Mouse (Mus musculus) liver, embryonic 13.5 days (tissue): ENCODE results near the gene Grifin. TPM values are rescaled to one million over a fixed set of nuclear protein-coding genes. Genes with fewer than 3 reads are reported as not detected.

Experiments
- ATAC-seq: fragments of 200-750 bp; cut with Nextera tagmentation; 2 replicates; pipeline ENCODE4 v1.8.0; 2017; ENCODE audit warnings: low read depth, mild to moderate bottlenecking, moderate number of reproducible peaks, moderate library complexity
- DNase-seq: peaks from one replicate; pipeline ENCODE4 v3.0.0; 2022
- H3K27ac ChIP-seq: fragments of 300-500 bp; sonication (generic); 2 replicates; pipeline ENCODE4 v1.5.1; 2015; ENCODE audit warnings: moderate library complexity, mild to moderate bottlenecking, inconsistent platforms
- H3K27me3 ChIP-seq: fragments of 300-500 bp; sonication (generic); 2 replicates; pipeline ENCODE4 v1.6.1; 2015; ENCODE audit warnings: mild to moderate bottlenecking, inconsistent platforms
- H3K36me3 ChIP-seq: fragments of 300-500 bp; sonication (generic); 2 replicates; pipeline ENCODE4 v1.6.1; 2015; ENCODE audit warnings: mild to moderate bottlenecking, inconsistent platforms
- H3K4me1 ChIP-seq: fragments of 300-500 bp; sonication (generic); replicated peaks from 2 replicates; pipeline ENCODE4 v1.6.1; 2015; ENCODE audit warnings: inconsistent platforms
- H3K4me2 ChIP-seq: fragments of 300-500 bp; sonication (generic); 2 replicates; pipeline ENCODE4 v1.6.1; 2015; ENCODE audit warnings: inconsistent platforms, mild to moderate bottlenecking, moderate library complexity
- H3K4me3 ChIP-seq: fragments of 300-500 bp; sonication (generic); replicated peaks from 2 replicates; pipeline ENCODE4 v1.5.1; 2015; ENCODE audit warnings: mild to moderate bottlenecking, inconsistent platforms
- H3K9ac ChIP-seq: fragments of 300-500 bp; sonication (generic); 2 replicates; pipeline ENCODE4 v1.6.1; 2015; ENCODE audit warnings: mild to moderate bottlenecking, inconsistent platforms
- H3K9me3 ChIP-seq: fragments of 300-500 bp; sonication (generic); replicated peaks from 2 replicates; pipeline ENCODE4 v1.6.1; 2016; ENCODE audit warnings: inconsistent platforms
- WGBS: fragments of 180-500 bp; shearing (Covaris S2); methylation state at CpG from one replicate; pipeline ENCODE4 v1.1.7; 2015; ENCODE audit not compliant: insufficient replicate concordance; 5-methylcytosine and 5-hydroxymethylcytosine counted together
- polyA plus RNA-seq: library from polyadenylated mRNA; unstranded; fragments of >200 nt; fragmentation: Nextera tagmentation; extraction: Ambion mirVana; gene quantifications from 2 replicates; pipeline ENCODE4 v1.2.1, GENCODE M21; 2015

The Grifin gene
- polyA plus RNA-seq, 1 experiment from 2014 or later = 4.9 TPM

GRCm38 (mm10) chr5:140569032-140569595 is 4.2 kb upstream of the Grifin start:
- WGBS = 75% methylated on average over 16 of the region's 16 CpGs
- ATAC-seq = no peak

GRCm38 (mm10) chr5:140568321-140568970 is 3.6 kb upstream of the Grifin start:
- Histone ChIP-seq H3K4me2 (peak overlapping the region; percentile 26; the same call in 1 of the 2 replicates), H3K27me3 (no peaks in the 10 kb centered on the region), H3K9ac (peak overlapping the region; percentile 26; the same call in 1 of the 2 replicates), H3K27ac (peak overlapping the region; percentile 48; the same call in 1 of the 2 replicates), H3K4me1 (peaks cover 53% of the 10 kb centered on the region), H3K9me3 (no peaks in the 10 kb centered on the region), H3K4me3 (no peak overlapping the region), H3K36me3 (no peaks in the 10 kb centered on the region)
- WGBS = 27% methylated on average over 10 of the region's 10 CpGs
- DNase-seq = peak; percentile 56
- ATAC-seq = no peak

More at GRCm38 (mm10) chr5:140569032-140569595, 4.2 kb upstream of the Grifin start:
- H3K4me1 ChIP-seq = peaks cover 46% of the 10 kb centered on the region
- DNase-seq = no peak
- H3K36me3 ChIP-seq = no peaks in the 10 kb centered on the region
- no peak overlapping the region for H3K9ac ChIP-seq
- no peaks in the 10 kb centered on the region for H3K27me3 ChIP-seq
- no peak overlapping the region for H3K27ac ChIP-seq
- H3K4me2 ChIP-seq = 0 out of 2 replicates have a peak overlapping the region, but pooled peaks have one; percentile 26
- no peaks in the 10 kb centered on the region for H3K9me3 ChIP-seq
- H3K4me3 ChIP-seq = no peak overlapping the region

GRCm38 (mm10) chr5:140567751-140568150 is 2.9 kb upstream of the Grifin start:
- Histone ChIP-seq H3K27me3 (no peaks in the 10 kb centered on the region), H3K9me3 (no peaks in the 10 kb centered on the region), H3K9ac (no peak overlapping the region), H3K4me1 (peaks cover 58% of the 10 kb centered on the region), H3K4me2 (0 out of 2 replicates have a peak overlapping the region, but pooled peaks have one; percentile 32), H3K4me3 (no peak overlapping the region), H3K36me3 (no peaks in the 10 kb centered on the region), H3K27ac (peak overlapping the region; percentile 48)
- no peak for ATAC-seq
- 76% methylated on average over 5 of the region's 5 CpGs for WGBS
- DNase-seq = no peak

GRCm38 (mm10) chr5:140567321-140567720 is 2.5 kb upstream of the Grifin start:
- H3K36me3 ChIP-seq = no peaks in the 10 kb centered on the region
- peak overlapping the region; percentile 26; the same call in 1 of the 2 replicates for H3K9ac ChIP-seq
- H3K27ac ChIP-seq = peak overlapping the region; percentile 53
- WGBS = 34% methylated on average over 11 of the region's 11 CpGs
- H3K4me1 ChIP-seq = peaks cover 58% of the 10 kb centered on the region
- H3K4me3 ChIP-seq = no peak overlapping the region
- H3K9me3 ChIP-seq = no peaks in the 10 kb centered on the region
- ATAC-seq (peak; percentile 53), DNase-seq (peak; percentile 74)
- no peaks in the 10 kb centered on the region for H3K27me3 ChIP-seq
- peak overlapping the region; percentile 32 for H3K4me2 ChIP-seq

GRCm38 (mm10) chr5:140566271-140566670 is 1.4 kb upstream of the Grifin start:
- no peak overlapping the region for H3K4me3 ChIP-seq
- H3K27ac ChIP-seq = no peak overlapping the region
- no peaks in the 10 kb centered on the region for H3K9me3 ChIP-seq
- no peaks in the 10 kb centered on the region for H3K27me3 ChIP-seq
- 71% methylated on average over 4 of the region's 4 CpGs for WGBS
- no peaks in the 10 kb centered on the region for H3K36me3 ChIP-seq
- DNase-seq (no peak), ATAC-seq (no peak)
- H3K9ac ChIP-seq = no peak overlapping the region
- no peak overlapping the region for H3K4me2 ChIP-seq
- peaks cover 58% of the 10 kb centered on the region for H3K4me1 ChIP-seq

- no peak for ATAC-seq
- Histone ChIP-seq H3K36me3 (no peaks in the 10 kb centered on the region), H3K9ac (peak overlapping the region; percentile 53; the same call in 1 of the 2 replicates), H3K4me1 (peaks cover 58% of the 10 kb centered on the region), H3K27ac (0 out of 2 replicates have a peak overlapping the region, but pooled peaks have one; percentile 73), H3K27me3 (no peaks in the 10 kb centered on the region), H3K4me2 (no peak overlapping the region), H3K4me3 (no peak overlapping the region), H3K9me3 (no peaks in the 10 kb centered on the region)
- DNase-seq = peak; percentile 40
- WGBS = 60% methylated on average over 6 of the region's 6 CpGs
Observed at GRCm38 (mm10) chr5:140565856-140566255, 985 bp upstream of the Grifin start.

GRCm38 (mm10) chr5:140565451-140565850 is 580 bp upstream of the Grifin start:
- peaks cover 58% of the 10 kb centered on the region for H3K4me1 ChIP-seq
- no peak for DNase-seq
- peak; percentile 1; the same call in 1 of the 2 replicates for ATAC-seq
- no peak overlapping the region for H3K4me3 ChIP-seq
- 59% methylated on average over 5 of the region's 5 CpGs for WGBS
- H3K27ac ChIP-seq = peak overlapping the region; percentile 73
- no peaks in the 10 kb centered on the region for H3K36me3 ChIP-seq
- no peaks in the 10 kb centered on the region for H3K9me3 ChIP-seq
- peak overlapping the region; percentile 57; the same call in 1 of the 2 replicates for H3K4me2 ChIP-seq
- H3K9ac ChIP-seq = peak overlapping the region; percentile 53; the same call in 1 of the 2 replicates
- no peaks in the 10 kb centered on the region for H3K27me3 ChIP-seq

- whole genome bisulfite sequencing = 63% methylated on average over 9 of the region's 9 CpGs
- Histone ChIP-seq H3K36me3 (no peaks in the 10 kb centered on the region), H3K27ac (no peak overlapping the region), H3K9ac (no peak overlapping the region), H3K9me3 (no peaks in the 10 kb centered on the region), H3K4me3 (no peak overlapping the region), H3K4me1 (peaks cover 46% of the 10 kb centered on the region), H3K4me2 (no peak overlapping the region), H3K27me3 (no peaks in the 10 kb centered on the region)
- DNase-seq (no peak), ATAC-seq (no peak)
Observed at GRCm38 (mm10) chr5:140562601-140563000, 2.3 kb downstream of the Grifin start.

GRCm38 (mm10) chr5:140556859-140557258 is 8.0 kb downstream of the Grifin start:
- no peak overlapping the region for H3K9ac ChIP-seq
- 0 out of 2 replicates have a peak, but pooled peaks cover 6% of the 10 kb centered on the region for H3K4me1 ChIP-seq
- H3K27ac ChIP-seq = no peak overlapping the region
- no peak for DNase-seq
- no peaks in the 10 kb centered on the region for H3K27me3 ChIP-seq
- H3K4me3 ChIP-seq = no peak overlapping the region
- no peaks in the 10 kb centered on the region for H3K9me3 ChIP-seq
- no peaks in the 10 kb centered on the region for H3K36me3 ChIP-seq
- no peak overlapping the region for H3K4me2 ChIP-seq
- WGBS = 30% methylated on average over 3 of the region's 3 CpGs
- no peak for ATAC-seq

GRCm38 (mm10) chr5:140553719-140554118 is 11.2 kb downstream of the Grifin start:
- no peak for DNase-seq
- 80% methylated on average over 7 of the region's 7 CpGs for WGBS
- Histone ChIP-seq H3K27ac (no peak overlapping the region), H3K4me1 (0 out of 2 replicates have a peak, but pooled peaks cover 10% of the 10 kb centered on the region), H3K9me3 (no peaks in the 10 kb centered on the region), H3K4me2 (no peak overlapping the region), H3K4me3 (no peak overlapping the region), H3K27me3 (no peaks in the 10 kb centered on the region), H3K36me3 (no peaks in the 10 kb centered on the region), H3K9ac (no peak overlapping the region)
- ATAC-seq = no peak

- Histone ChIP-seq H3K36me3 (no peaks in the 10 kb centered on the region), H3K9me3 (no peaks in the 10 kb centered on the region), H3K9ac (no peak overlapping the region), H3K4me2 (no peak overlapping the region), H3K27ac (no peak overlapping the region), H3K4me1 (0 out of 2 replicates have a peak, but pooled peaks cover 4% of the 10 kb centered on the region), H3K4me3 (no peak overlapping the region), H3K27me3 (0 out of 2 replicates have a peak, but pooled peaks cover 4% of the 10 kb centered on the region)
- 34% methylated on average over 17 of the region's 17 CpGs for WGBS
- no peak for ATAC-seq
- DNase-seq = no peak
Observed at GRCm38 (mm10) chr5:140549306-140550047, 15.4 kb downstream of the Grifin start.
